Mouse (Mus musculus) adipocyte (in vitro differentiated cells): ENCODE data around the gene C1qb.

Experiments used
- DNase-seq: peaks from one replicate; pipeline ENCODE4 v3.0.0-alpha.2; 2016; ENCODE audit warnings: low spot score

The C1qb gene

DNA sequence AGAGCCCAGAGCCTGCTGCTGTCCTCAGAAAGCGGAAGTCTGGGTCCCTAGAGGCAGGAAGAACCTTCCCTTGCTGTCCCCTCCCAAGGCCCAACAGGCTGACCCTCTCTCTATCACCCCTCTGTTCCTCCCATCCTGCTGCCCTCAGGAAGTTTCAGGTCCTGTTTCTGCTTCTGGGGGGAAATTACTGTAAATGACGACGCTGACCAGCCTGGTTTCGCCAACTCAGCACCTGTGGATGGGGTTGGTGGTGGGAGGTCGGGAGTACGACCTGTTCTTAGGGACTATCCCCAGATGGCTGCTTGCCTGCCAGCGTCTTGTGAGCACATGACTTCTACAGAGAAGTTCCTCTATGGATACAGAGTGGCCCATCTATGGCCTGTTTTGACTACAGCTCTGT lies at the start of gene C1qb:
Gene C1qb (minus strand): TSS at position 87 of the 400 bp plus-strand sequence.
- no peak for DNase-seq

DNA sequence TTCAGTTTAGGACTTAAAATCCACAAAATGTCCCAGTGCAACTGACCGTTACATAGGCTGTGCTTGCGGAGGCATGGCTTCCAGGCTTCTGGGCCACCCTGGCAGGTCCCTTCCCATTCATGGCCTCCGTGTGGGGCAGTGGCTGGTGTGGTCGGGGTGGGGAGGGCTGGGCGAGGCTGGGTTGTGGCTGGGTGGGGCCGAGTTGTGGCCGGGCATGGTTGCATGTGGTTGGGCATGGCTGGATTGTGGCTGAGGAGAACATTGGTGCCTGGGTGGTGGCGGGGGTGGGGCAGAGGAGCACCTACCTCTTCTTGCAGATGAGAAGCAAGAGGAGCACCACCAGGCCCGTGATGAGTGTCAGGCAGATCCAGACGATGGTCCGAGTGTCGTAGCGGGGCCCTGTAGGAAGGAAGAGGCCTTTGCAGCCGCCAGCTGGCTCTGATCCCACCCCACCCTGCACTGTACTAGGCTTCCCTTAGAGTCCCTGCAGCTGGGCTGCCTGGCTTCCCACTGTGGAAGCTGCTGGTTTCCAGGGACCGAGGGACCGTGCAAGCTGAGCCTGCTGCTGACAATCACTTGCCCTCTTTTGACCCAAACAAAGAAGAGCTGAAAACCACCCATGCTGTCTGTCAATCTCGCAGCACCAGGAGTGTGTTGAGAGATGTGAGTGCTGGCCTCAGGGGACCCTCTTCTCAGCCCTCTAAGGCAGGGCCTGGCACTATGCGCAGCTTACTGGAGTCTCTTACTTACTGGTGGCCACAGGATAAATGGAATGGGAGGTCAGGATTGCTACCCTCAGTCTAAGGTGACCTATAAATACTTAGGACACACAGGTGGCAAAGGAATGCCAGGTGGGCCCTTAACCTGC lies 49.0 kb upstream of the C1qb start:
- DNase-seq = no peak

GRCm38 (mm10) chr4:136930474-136930873 lies 44.5 kb upstream of the C1qb start:
- no peak for DNase-seq

GRCm38 (mm10) chr4:136928928-136929327 lies 42.9 kb upstream of the C1qb start:
- peak; percentile 30 for DNase-seq

DNA sequence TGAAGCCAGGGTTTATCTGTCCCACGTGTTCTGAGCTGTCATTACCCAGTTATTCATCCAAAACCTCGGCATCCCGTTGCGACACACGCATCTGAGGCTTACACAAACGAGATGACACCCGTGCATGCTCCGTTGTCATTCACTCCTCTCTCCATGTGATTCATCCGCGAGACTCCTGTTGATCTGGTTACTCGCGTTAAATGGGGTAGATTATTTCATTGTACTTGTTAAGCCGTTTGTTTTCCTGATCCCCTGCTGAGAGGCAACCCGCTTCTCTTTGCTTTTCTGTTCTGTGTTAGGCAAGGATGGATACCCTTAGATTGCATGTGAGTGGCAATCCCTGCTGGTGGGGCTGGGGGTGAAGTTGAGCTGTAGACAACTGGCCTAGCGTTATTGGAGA lies 39.8 kb upstream of the C1qb start:
- DNase-seq = no peak

DNA sequence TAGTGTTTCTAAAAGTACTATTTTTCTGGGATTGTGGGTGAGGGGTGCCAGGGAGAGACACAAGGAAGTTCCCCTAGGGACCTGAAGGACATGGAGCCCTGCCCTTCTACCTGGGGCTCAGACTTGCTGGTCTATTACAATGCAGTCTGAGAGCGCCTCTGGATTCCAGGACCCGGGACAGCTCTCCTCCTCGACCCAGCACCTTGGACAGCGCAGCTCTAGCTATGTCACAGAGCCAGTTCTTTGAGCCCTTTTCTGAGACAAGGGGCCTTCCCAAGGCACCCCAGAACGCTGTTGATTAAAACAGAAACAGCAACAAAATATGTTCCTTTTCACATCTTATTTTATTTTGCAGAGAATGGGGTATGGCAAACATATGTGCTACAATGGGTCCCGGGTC lies 38.5 kb upstream of the C1qb start:
- DNase-seq = peak; percentile 75

GRCm38 (mm10) chr4:136919526-136919925 lies 33.5 kb upstream of the C1qb start:
- no peak for DNase-seq

DNA sequence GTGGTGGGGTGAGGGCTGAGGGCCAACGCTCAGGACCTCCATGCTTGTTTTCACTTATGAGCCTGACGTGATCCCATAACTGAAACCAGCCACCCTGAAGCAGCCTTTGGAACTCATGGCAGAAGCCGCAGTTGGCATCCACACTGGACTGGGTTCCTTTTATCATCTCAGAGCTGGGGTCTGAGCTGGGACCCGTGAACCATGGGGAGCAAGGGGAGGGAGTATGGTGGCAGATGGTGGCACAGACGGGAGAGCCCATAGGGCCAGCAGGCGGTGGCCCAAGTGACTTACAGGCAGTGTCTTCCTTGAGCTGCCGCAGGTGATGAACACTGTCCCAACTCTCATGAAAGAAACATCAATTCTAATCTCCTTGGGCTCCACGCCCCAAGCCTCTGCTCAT lies 32.8 kb upstream of the C1qb start:
- no peak for DNase-seq

DNA sequence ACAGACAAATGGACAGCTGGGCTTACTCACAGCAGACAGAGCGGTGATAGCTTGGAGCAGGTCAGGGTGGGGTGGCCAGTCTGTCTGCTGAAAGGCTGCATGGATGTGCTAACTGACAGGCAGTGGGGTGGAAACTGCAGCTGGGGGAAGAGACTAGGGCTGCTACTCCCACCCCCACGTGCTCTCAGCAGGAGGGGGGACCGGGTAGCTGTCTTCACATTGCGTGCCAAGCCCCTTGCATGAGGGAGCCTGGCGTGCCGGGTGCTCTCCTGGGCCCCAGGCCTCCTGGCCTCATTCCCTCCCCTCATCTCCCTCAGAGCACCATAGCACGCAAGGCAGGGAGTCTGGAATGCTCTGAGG lies 31.2 kb upstream of the C1qb start:
- DNase-seq = no peak

DNA sequence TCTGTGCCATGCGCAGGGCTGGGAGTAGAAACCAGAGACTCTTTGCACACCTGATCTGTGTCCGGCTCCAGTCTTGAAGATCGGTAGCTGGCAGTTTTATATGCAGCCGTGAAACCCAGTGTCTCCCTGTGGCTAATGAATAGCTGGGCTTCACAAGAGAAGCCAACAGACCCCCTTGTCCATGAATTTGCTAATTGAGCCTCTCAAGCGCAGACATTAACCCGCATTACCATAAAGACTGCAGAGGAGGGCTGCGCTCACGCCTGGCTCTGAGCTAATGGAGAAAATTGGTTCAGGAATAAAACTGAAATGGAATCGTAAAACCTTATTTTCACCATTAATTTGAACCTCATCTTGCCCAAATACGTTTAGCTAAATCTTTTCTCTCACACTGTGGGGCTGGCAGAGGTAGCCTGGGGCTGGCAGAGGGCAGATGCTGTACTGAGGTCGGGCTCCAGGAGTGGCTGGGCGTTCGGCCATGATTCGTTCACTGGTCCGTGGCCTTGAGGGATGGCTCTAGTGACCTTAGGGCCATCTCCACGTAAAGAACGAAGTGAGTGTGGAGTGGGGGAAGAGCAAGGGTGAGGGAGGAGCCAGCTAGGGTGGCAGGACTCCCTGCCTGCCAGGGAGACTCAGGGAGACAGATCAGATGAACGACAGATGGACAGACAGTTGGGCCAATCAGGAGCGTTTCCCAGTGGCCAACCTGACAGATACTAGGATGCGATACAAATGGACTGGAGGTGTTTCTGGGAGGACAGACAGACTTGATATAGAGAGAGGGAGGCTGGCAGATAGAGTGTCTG lies 30.6 kb upstream of the C1qb start:
- DNase-seq = no peak

GRCm38 (mm10) chr4:136912841-136913240 lies 26.9 kb upstream of the C1qb start:
- DNase-seq = no peak

DNA sequence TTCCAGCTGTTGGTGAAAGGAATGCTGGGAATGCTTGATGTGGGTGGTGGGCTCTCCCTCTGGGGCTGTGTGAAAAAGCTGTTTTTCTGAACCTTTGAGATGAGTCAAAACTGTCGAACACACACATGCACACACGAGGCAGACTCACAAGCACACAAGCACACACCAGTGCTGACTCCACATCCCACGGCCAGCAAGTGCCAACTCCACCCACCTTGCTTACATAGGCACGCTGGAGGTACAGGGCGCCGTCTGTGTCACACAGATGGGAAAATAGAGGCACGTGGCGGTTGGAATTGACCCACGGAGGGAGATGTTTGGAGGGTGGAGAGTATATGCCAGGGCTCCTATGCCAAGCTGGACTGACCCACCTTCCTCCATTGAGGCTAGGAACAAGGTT lies 25.8 kb upstream of the C1qb start:
- no peak for DNase-seq

DNA sequence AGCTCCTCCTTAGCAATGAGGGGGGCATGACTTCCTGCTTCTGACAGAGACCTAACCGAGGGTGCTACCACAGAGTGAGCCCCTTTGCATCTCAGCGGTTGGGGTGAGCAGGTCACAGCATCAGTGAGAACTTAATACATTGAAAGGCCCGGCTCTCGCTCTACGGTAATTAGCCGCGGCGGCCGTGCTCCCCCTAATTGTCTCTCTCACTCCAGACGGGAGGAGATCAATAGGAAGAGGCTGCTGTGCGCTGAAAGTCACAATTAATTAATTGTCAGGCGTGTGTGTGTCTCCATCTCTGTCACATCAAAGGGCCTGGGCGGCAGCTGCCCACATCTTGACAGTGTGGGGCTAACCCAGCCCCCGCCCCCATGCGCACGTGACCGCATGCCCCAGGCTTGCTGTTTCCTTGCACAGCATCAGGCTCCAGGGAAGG lies 25.2 kb upstream of the C1qb start:
- DNase-seq = no peak

DNA sequence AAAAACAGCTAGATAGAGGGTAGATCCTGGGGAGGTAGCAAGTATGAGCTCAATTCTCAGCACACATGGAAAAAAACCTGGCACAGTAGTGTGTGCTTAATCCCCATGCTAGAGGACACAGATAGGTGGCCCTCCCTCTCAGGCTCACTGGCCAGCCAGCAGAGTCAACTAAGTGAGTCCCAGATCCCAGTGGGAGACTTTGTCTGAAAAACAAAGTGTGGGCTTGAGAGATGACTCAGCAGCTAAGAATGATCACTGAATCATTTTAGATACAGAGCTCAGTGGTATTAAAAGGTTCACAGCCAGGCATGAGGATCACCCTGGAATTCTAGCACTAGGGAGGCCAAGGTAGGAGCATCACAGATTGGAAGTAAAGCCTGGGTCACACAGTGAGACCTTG lies 21.8 kb upstream of the C1qb start:
- no peak for DNase-seq

GRCm38 (mm10) chr4:136907033-136907432 lies 21.0 kb upstream of the C1qb start:
- DNase-seq = peak; percentile 69

DNA sequence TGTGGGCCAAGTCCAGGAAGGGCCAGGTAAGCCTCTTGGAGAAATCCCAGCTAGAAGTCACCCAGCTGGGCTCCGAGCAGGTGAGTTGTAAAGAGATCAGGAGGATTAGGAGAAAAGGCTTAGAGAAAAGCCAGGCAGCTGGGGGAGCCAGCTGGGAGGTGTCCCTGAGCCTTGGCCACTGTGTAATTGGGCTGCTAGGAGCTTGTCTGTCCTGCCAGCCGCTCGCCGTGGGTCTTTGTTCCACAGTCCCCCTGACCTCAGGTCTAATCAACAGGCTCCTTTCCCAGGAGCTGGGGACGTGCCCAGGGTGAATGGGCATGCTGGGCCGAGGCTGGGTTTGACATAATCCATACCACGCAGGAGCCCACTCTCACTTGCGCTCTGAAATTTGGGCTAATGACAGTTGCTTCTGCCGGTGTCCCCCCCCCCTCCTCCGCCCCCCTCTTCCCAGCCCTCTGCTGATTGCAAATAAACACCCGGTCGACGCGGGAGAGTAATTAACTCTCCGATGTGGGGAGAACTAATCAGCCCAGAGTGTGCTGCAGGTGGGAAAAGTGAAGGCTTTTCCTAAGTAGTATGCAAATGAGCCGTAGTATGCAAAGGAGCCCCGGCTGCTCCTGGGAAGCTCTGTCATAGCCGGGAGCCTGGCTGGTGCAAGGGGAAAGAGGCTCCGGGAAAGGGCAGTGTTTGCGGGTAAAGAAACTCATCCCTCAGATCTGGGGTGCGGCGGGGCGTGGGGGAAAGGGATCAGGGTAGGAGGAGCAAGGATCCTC lies 19.0 kb upstream of the C1qb start:
- no peak for DNase-seq

GRCm38 (mm10) chr4:136899154-136899553 lies 13.2 kb upstream of the C1qb start:
- no peak for DNase-seq

GRCm38 (mm10) chr4:136898637-136899036 lies 12.7 kb upstream of the C1qb start, which contains the start of gene C1qa:
Gene C1qa (minus strand): TSS chr4:136898803.
- DNase-seq = no peak

DNA sequence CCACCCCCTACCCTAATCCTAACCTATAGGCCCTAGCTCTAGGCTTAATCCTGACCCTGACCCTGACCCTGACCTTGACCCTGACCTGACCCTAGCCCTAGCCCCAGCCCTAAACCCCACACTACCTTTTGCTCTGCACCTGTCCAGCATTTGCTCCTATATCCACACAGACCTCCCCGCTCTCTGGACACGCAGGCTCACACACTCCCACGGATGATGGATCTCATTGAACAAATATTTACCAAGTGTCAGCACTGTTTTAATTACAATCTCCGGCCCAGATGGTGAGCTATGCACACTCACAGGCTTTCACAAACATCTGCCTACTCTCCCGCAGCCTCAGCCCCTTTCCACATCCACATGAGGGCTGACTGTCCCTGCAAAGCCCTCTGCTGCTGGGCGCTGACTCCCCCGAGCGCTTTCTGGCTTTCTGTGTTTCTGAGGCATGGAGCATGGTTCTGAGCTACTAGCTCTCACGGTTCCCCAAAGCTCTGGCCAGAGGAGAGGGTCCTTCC lies 12.2 kb upstream of the C1qb start:
- DNase-seq = no peak

GRCm38 (mm10) chr4:136896461-136896860 lies 10.5 kb upstream of the C1qb start:
- no peak for DNase-seq

DNA sequence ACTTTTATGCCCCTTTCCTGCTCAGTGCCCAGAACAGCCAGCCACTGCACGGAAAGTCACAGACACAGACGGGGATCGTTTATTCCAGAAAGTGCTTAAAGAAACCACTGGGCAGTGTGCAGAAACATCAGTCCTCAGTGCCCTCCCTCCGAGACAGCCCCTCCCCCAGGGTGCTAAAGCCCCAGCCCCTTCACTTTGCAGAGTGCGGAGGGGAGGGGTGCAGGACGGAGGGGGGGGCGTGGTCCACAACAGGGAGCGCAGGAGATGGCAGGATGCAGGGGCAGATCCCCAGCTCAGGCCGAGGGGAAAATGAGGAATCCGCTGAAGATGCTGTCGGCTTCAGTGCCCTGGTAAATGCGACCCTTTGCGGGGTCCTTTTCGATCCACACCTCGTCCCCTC lies 9.9 kb upstream of the C1qb start:
- no peak for DNase-seq

- no peak for DNase-seq
These were observed 8.8 kb upstream of the C1qb start for GRCm38 (mm10) chr4:136894821-136895220.
